Mouse (Mus musculus): ENCODE results near the gene Cttn. TPM values are rescaled to one million over a fixed set of nuclear protein-coding genes. Genes with fewer than 3 reads are reported as not detected.

The Cttn gene
- polyA plus RNA-seq, 1 experiment from 2014 or later = 177 TPM

DNA sequence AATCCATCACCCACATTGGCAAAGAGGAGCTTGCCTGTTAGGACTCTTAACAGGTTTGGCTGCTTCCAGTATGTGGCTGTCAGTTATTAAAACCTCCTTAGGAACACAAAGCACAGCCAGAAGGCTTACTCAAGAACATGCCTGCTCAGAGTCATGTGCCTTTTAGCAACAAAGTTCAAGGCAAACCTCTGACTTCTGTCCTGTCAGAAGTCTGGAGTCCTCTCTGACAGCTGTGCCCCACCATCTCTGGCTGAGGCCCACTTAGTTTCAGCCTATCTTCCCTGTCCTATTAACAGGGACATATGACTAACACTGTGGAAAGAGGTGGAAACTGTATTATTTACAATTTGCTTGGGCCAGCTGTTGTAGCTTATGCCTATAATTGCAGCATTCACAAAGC is 9.5 kb upstream of the Cttn start:
- no peaks in the 10 kb centered on the region for H3K9me3 ChIP-seq (ENCODE audit: control insufficient read depth, low read length)
- H3K27me3 ChIP-seq (ENCODE audit: control insufficient read depth, insufficient read depth, low read length) = no peaks in the 10 kb centered on the region
- no peak overlapping the region for H3K9ac ChIP-seq (replicated peaks; ENCODE audit: low read length)
- H3K4me2 ChIP-seq (ENCODE audit: low read length) = no peak overlapping the region
- ATAC-seq (ENCODE audit: low FRiP score, low TSS enrichment) = no peak
- H3K4me3 ChIP-seq (replicated peaks; ENCODE audit: low read depth, low read length) = no peak overlapping the region
- H3K36me3 ChIP-seq (ENCODE audit: control insufficient read depth, insufficient read depth, low read length) = peaks cover 90% of the 10 kb centered on the region
- no peak for DNase-seq
- H3K27ac ChIP-seq (replicated peaks; ENCODE audit: low read depth, low read length) = no peak overlapping the region
- no peaks in the 10 kb centered on the region for H3K4me1 ChIP-seq (ENCODE audit: control insufficient read depth, insufficient read depth, low read length)

DNA sequence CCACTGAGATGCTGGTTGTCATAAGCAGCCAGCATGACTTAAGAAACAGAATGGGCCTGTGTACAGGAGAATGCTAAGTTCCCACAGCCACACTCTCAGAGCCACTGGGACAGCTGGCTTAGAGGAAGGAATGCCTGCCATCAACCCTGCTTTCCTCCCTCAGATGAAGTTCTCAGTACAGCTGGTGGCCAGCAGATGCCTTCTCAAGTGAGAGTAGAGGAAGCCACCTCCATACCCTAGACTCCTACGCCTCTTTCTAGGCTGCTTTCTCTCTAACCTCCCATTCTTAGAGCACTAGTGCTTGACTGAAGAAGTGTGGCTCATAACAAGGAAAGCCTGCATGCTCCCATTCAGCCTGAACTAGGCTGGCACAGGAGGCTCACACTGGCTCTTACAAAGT is 8.8 kb upstream of the Cttn start:
- no peak overlapping the region for H3K9ac ChIP-seq (replicated peaks; ENCODE audit: low read length)
- no peak overlapping the region for H3K27ac ChIP-seq (replicated peaks; ENCODE audit: low read depth, low read length)
- peaks cover 83% of the 10 kb centered on the region for H3K36me3 ChIP-seq (ENCODE audit: control insufficient read depth, insufficient read depth, low read length)
- no peak overlapping the region for H3K4me3 ChIP-seq (replicated peaks; ENCODE audit: low read depth, low read length)
- no peaks in the 10 kb centered on the region for H3K9me3 ChIP-seq (ENCODE audit: control insufficient read depth, low read length)
- DNase-seq = no peak
- H3K4me1 ChIP-seq (ENCODE audit: control insufficient read depth, insufficient read depth, low read length) = no peaks in the 10 kb centered on the region
- H3K4me2 ChIP-seq (ENCODE audit: low read length) = no peak overlapping the region
- 97% methylated on average over 1 of the region's 1 CpGs for WGBS
- ATAC-seq (ENCODE audit: low FRiP score, low TSS enrichment) = no peak
- no peaks in the 10 kb centered on the region for H3K27me3 ChIP-seq (ENCODE audit: control insufficient read depth, insufficient read depth, low read length)

DNA sequence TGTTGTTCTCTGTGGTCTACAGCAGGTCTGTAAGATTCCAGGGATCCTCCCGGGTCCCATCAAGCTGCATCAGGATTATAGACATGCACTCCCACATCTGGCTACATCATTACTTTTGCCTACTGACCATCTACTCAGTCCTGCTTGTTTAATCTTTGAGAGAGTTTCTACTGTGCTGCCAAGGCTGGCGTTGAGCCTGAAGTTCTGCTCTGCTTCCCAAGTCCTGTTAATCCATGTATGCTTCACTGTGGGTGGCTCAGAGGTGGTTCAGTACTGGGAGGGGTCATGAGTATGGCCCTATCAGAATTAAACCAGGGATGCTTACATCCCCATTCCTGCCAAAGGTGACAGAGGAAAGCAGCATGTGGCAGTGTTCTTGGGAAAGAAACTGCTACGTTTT is 4.9 kb upstream of the Cttn start:
- H3K36me3 ChIP-seq (ENCODE audit: control insufficient read depth, insufficient read depth, low read length) = peaks cover 46% of the 10 kb centered on the region
- no peak overlapping the region for H3K4me2 ChIP-seq (ENCODE audit: low read length)
- no peak for DNase-seq
- no peak overlapping the region for H3K9ac ChIP-seq (replicated peaks; ENCODE audit: low read length)
- peaks cover 3% of the 10 kb centered on the region; the same call in 1 of the 2 replicates for H3K4me1 ChIP-seq (ENCODE audit: control insufficient read depth, insufficient read depth, low read length)
- H3K27me3 ChIP-seq (ENCODE audit: control insufficient read depth, insufficient read depth, low read length) = no peaks in the 10 kb centered on the region
- H3K9me3 ChIP-seq (ENCODE audit: control insufficient read depth, low read length) = no peaks in the 10 kb centered on the region
- WGBS = 89% methylated on average over 3 of the region's 3 CpGs
- no peak for ATAC-seq (ENCODE audit: low FRiP score, low TSS enrichment)
- no peak overlapping the region for H3K27ac ChIP-seq (replicated peaks; ENCODE audit: low read depth, low read length)
- H3K4me3 ChIP-seq (replicated peaks; ENCODE audit: low read depth, low read length) = no peak overlapping the region

DNA sequence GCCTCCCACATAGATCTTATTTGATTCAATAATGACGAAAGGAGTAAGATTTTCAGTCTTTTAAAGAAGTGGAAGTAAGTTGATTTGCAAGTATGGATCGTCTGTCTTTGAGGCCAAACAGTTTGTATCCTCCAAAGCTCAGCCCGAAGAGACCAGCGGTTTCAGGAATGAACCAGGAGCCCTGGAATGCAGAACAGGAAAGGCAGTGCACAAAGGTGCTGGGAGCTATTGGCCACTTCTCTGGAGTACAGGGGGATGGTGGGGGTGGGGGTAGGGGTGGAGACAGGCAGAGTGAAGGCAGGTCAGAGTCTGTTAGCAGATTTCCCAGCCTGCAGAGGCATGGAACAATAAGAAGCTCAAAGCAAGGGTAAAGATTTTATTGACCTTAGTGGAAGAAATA is 2.7 kb upstream of the Cttn start:
- no peaks in the 10 kb centered on the region for H3K27me3 ChIP-seq (ENCODE audit: control insufficient read depth, insufficient read depth, low read length)
- H3K9ac ChIP-seq (replicated peaks; ENCODE audit: low read length) = no peak overlapping the region

GRCm38 (mm10) chr7:144471103-144471502 is 294 bp upstream of the Cttn start:
- Histone ChIP-seq H3K27me3 (ENCODE audit: control insufficient read depth, insufficient read depth, low read length) (no peaks in the 10 kb centered on the region), H3K9ac (replicated peaks; ENCODE audit: low read length) (peak overlapping the region; percentile 95), H3K9me3 (ENCODE audit: control insufficient read depth, low read length) (no peaks in the 10 kb centered on the region), H3K27ac (replicated peaks; ENCODE audit: low read depth, low read length) (peak overlapping the region; percentile 79), H3K4me3 (replicated peaks; ENCODE audit: low read depth, low read length) (peak overlapping the region; percentile 89), H3K36me3 (ENCODE audit: control insufficient read depth, insufficient read depth, low read length) (peaks cover 7% of the 10 kb centered on the region), H3K4me1 (ENCODE audit: control insufficient read depth, insufficient read depth, low read length) (peaks cover 14% of the 10 kb centered on the region; the same call in 1 of the 2 replicates), H3K4me2 (ENCODE audit: low read length) (peak overlapping the region; percentile 91)
- DNase-seq (no peak), ATAC-seq (ENCODE audit: low FRiP score, low TSS enrichment) (no peak)
- 87% methylated on average over 2 of the region's 2 CpGs for WGBS

More for the DNA sequence above, 2.7 kb upstream of the Cttn start:
- peaks cover 23% of the 10 kb centered on the region for H3K36me3 ChIP-seq (ENCODE audit: control insufficient read depth, insufficient read depth, low read length)
- DNase-seq = no peak
- H3K4me2 ChIP-seq (ENCODE audit: low read length) = no peak overlapping the region
- no peak for ATAC-seq (ENCODE audit: low FRiP score, low TSS enrichment)
- peaks cover 14% of the 10 kb centered on the region; the same call in 1 of the 2 replicates for H3K4me1 ChIP-seq (ENCODE audit: control insufficient read depth, insufficient read depth, low read length)
- WGBS = 69% methylated on average over 4 of the region's 4 CpGs
- H3K9me3 ChIP-seq (ENCODE audit: control insufficient read depth, low read length) = no peaks in the 10 kb centered on the region
- H3K27ac ChIP-seq (replicated peaks; ENCODE audit: low read depth, low read length) = no peak overlapping the region
- H3K4me3 ChIP-seq (replicated peaks; ENCODE audit: low read depth, low read length) = no peak overlapping the region

GRCm38 (mm10) chr7:144469908-144470544 is 783 bp downstream of the Cttn start:
- Histone ChIP-seq H3K27me3 (ENCODE audit: control insufficient read depth, insufficient read depth, low read length) (no peaks in the 10 kb centered on the region), H3K9ac (replicated peaks; ENCODE audit: low read length) (peak overlapping the region; percentile 95), H3K4me3 (replicated peaks; ENCODE audit: low read depth, low read length) (peak overlapping the region; percentile 89), H3K36me3 (ENCODE audit: control insufficient read depth, insufficient read depth, low read length) (peaks cover 8% of the 10 kb centered on the region), H3K4me2 (ENCODE audit: low read length) (peak overlapping the region; percentile 91), H3K27ac (replicated peaks; ENCODE audit: low read depth, low read length) (peak overlapping the region; percentile 79), H3K9me3 (ENCODE audit: control insufficient read depth, low read length) (no peaks in the 10 kb centered on the region), H3K4me1 (ENCODE audit: control insufficient read depth, insufficient read depth, low read length) (peaks cover 14% of the 10 kb centered on the region; the same call in 1 of the 2 replicates)
- ATAC-seq (ENCODE audit: low FRiP score, low TSS enrichment) (peak; percentile 35), DNase-seq (no peak)
- 1% methylated on average over 31 of the region's 31 CpGs for WGBS

- Histone ChIP-seq H3K9me3 (ENCODE audit: control insufficient read depth, low read length) (no peaks in the 10 kb centered on the region), H3K27me3 (ENCODE audit: control insufficient read depth, insufficient read depth, low read length) (no peaks in the 10 kb centered on the region), H3K27ac (replicated peaks; ENCODE audit: low read depth, low read length) (no peak overlapping the region), H3K9ac (replicated peaks; ENCODE audit: low read length) (peak overlapping the region; percentile 95), H3K4me3 (replicated peaks; ENCODE audit: low read depth, low read length) (peak overlapping the region; percentile 89), H3K4me2 (ENCODE audit: low read length) (peak overlapping the region; percentile 91), H3K4me1 (ENCODE audit: control insufficient read depth, insufficient read depth, low read length) (peaks cover 14% of the 10 kb centered on the region; the same call in 1 of the 2 replicates), H3K36me3 (ENCODE audit: control insufficient read depth, insufficient read depth, low read length) (peaks cover 17% of the 10 kb centered on the region)
- DNase-seq (no peak), ATAC-seq (ENCODE audit: low FRiP score, low TSS enrichment) (no peak)
- WGBS = 10% methylated on average over 4 of the region's 4 CpGs
Observed at GRCm38 (mm10) chr7:144469181-144469641, 1.6 kb downstream of the Cttn start.

DNA sequence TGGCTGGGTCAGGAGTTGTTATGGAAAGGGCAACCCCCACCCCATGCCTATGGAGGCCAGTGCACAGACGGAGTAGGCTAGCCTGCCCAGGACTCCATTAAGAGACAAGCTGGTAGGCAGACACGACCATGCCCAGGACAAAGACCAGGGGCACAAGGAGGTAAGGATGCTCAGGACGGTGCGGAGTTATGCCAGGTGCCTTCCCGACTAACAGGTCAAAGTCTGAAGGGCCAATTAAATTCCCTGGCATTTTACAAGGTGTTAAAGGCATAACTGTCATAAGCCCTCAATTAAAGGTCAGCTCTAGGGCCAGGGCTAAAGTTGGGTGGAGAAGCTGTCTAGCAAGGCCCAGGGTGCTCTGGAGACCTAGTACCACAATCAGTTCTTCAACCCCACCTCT is 2.1 kb downstream of the Cttn start:
- no peak overlapping the region for H3K9ac ChIP-seq (replicated peaks; ENCODE audit: low read length)
- WGBS = 92% methylated on average over 5 of the region's 5 CpGs
- H3K36me3 ChIP-seq (ENCODE audit: control insufficient read depth, insufficient read depth, low read length) = peaks cover 21% of the 10 kb centered on the region
- DNase-seq (no peak), ATAC-seq (ENCODE audit: low FRiP score, low TSS enrichment) (no peak)
- H3K4me1 ChIP-seq (ENCODE audit: control insufficient read depth, insufficient read depth, low read length) = peaks cover 14% of the 10 kb centered on the region; the same call in 1 of the 2 replicates
- H3K9me3 ChIP-seq (ENCODE audit: control insufficient read depth, low read length) = no peaks in the 10 kb centered on the region
- peak overlapping the region; percentile 91 for H3K4me2 ChIP-seq (ENCODE audit: low read length)
- no peak overlapping the region for H3K4me3 ChIP-seq (replicated peaks; ENCODE audit: low read depth, low read length)
- H3K27ac ChIP-seq (replicated peaks; ENCODE audit: low read depth, low read length) = no peak overlapping the region
- H3K27me3 ChIP-seq (ENCODE audit: control insufficient read depth, insufficient read depth, low read length) = no peaks in the 10 kb centered on the region

- 93% methylated on average over 7 of the region's 7 CpGs for WGBS
- H3K4me2 ChIP-seq (ENCODE audit: low read length) = no peak overlapping the region
- no peak overlapping the region for H3K27ac ChIP-seq (replicated peaks; ENCODE audit: low read depth, low read length)
- H3K9me3 ChIP-seq (ENCODE audit: control insufficient read depth, low read length) = no peaks in the 10 kb centered on the region
- H3K27me3 ChIP-seq (ENCODE audit: control insufficient read depth, insufficient read depth, low read length) = no peaks in the 10 kb centered on the region
- no peak overlapping the region for H3K9ac ChIP-seq (replicated peaks; ENCODE audit: low read length)
- DNase-seq = no peak
- H3K36me3 ChIP-seq (ENCODE audit: control insufficient read depth, insufficient read depth, low read length) = peaks cover 83% of the 10 kb centered on the region
- H3K4me3 ChIP-seq (replicated peaks; ENCODE audit: low read depth, low read length) = no peak overlapping the region
- H3K4me1 ChIP-seq (ENCODE audit: control insufficient read depth, insufficient read depth, low read length) = no peaks in the 10 kb centered on the region
- ATAC-seq (ENCODE audit: low FRiP score, low TSS enrichment) = no peak
Observed at GRCm38 (mm10) chr7:144462577-144462976, 8.2 kb downstream of the Cttn start.
